Mouse (Mus musculus) gastrocnemius, postnatal 4 days (tissue): ENCODE measurements around the gene Cntn5. TPM values are rescaled to one million over a fixed set of nuclear protein-coding genes. Genes with fewer than 3 reads are reported as not detected.

Experiments used
- DNase-seq, 2 experiments: peaks; one replicate each; pipeline ENCODE4 v3.0.0; 2021 to 2022; ENCODE audit warnings: low spot score in 2 of 2, mixed read lengths in 2 of 2
- total RNA-seq, 2 experiments: library from RNA; stranded (reverse); gene quantifications; 2 replicates each; pipeline ENCODE4 v1.2.3; 2021

Cntn5 gene
- total RNA-seq, 2 experiments from 2014 or later, result not detected

DNA sequence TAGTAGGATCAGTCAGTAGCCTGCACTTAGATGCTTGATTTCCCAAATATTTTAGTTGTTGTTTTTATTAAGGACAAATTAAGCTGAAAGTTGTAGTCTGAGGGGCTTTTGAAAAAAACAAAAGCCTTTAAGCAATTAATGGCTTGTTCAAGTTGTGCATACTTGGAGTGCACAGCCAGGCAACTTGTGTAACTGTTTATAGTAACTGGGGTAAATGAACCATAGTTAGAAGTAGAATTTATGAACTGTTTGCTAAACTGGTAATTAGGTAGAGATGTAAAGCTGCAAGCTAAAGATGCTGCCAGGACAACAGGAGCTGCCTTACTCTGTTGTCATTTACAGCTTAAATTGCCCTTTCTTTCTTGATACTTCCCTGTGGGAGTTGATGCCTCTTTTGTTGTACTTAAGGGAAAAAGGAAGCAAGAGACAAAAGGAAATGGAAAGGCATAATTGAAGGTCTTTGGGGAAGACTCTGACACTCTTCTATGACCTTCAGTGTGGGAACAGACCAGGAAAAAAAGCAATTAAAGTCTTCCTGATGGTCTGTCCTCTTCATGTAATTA lies 943.9 kb downstream of the Cntn5 start:
- no peak for DNase-seq

DNA sequence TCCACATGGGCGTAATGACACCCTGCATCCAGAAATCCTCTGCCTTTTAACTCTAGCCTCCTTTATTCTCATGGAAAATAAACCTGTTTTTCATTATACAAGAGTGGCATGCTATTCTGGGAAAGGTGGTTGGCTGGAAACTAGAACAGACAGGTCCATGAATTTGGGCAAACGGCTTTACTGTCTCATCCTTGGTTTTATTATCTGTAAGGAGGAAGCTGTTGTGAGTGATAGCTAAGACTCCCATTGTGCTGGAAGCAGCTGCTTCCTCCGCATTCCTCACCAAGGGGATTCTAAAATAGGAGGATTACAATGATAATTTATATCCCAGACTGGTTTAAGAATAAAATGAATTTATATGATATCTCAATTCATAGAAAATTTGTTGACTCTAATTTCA lies 955.2 kb downstream of the Cntn5 start:
- DNase-seq, result no peak

DNA sequence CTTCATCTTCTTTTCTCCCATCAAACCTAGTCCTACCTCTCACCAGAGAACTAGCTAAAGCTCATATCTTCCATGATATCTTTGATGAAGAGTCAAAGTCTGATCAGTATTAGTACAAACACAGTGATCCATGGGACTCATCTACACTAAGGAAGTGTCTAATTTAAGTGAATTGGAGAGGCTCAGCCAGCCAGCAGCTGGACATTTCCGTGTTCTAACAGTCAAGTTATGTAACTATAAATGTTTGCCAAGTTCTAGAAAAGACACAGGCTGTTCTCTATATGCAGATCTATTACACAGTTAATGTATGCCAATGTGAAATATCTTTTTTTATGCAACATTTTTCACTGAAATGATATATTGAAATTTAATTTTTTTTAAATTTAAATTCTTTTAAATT lies 959.7 kb downstream of the Cntn5 start:
- DNase-seq, result no peak

DNA sequence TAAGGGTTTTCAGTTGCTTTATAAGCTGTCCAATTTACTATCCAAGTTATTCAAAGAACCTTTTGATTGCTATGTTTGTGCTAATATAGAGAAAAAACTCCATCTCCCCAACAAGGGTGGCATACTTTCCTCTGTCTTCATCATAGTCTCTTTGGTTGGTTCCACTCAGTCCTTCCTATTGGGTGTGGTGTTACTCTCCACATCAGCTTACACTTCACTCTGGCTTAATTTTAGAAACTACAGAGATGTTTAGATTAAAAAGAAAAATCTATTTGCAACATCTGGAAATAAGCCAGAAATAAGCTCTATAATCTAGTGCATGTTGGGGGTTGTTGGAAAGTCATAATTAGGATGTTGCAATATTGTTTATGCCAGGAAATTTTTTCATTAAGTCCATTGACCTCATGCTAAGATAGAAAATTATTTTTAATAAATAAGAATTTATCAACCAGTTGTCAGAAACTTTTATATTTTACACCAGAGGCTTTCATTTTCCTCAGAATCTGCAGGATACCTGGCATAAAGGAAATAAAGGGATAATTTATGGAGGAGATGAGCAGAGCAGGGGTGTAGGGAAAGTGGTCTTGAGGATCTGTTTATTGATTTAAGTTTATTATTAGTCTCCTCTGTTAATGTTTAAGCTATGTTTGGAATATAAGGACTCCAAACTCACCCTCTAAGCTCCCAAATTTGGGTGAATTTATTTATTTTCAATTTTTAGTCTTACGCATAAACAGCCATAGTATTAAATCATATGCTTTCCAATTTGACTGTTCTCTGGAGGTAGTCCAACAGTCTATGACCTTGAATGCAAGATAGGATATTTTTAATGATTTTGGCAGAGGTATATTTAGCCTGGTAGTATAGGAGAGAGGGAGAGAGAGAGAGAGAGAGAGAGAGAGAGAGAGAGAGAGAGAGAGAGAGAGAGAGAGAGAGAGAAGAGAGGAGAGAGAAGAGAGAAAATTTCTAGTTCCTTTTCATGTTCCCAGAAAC lies 966.8 kb downstream of the Cntn5 start:
- no peak for DNase-seq

DNA sequence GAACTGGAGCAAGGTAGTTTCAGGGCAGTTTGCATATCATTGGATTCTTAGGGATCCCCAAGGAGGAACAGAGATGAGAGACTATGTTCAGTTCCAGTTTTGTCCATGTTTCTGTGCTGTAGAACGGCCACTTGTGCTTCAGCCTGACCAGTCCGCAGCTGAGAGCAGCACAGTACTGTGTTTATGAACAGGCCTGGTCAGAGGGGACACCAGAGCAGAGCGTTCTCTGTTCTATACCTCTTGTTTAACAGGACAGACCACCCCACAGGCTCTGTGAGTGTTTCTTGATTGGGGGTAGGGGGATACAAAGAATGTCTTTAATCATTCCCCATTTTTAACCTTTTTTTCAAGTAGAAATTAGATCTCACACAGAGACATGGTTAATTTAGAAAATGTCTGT lies 984.0 kb downstream of the Cntn5 start:
- DNase-seq, result no peak

DNA sequence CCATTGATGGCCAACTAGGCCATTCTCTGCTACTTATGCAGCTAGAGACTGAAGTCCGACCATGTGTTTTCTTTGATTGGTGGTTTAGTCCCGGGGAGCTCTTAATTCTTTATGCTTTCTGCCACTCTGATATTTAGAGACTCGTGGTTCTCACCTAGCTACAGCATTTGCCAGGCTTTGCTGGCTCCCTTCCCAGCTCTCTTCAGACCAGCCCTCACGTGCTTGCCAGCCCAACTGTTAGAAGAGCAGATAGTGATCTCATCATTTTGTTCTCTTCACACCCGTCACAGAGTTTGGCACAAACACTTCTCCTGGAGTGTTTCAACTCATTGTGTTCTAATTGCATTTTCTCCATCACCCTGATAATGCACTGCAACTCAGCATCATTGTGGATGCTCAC lies 1005.5 kb downstream of the Cntn5 start:
- no peak for DNase-seq

DNA sequence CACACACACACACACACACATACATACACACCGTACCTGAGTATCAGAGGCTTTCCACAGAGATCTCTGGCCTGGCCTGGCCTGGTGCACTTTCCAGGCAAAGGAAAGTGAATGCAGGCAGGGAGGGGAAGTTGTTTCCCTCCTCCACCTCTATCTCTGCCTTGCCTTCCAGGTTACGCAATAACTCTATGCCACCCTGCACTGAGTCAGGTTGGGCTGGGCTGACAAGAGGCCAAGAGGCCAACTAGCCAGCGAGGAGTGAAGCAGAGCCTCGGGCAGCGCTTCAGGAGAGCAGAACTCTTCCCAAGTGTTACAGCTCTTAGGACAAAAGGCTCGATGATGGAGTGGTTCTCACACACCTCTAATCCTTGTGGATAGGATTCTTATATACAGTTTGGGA lies 1018.4 kb downstream of the Cntn5 start:
- DNase-seq, result no peak

DNA sequence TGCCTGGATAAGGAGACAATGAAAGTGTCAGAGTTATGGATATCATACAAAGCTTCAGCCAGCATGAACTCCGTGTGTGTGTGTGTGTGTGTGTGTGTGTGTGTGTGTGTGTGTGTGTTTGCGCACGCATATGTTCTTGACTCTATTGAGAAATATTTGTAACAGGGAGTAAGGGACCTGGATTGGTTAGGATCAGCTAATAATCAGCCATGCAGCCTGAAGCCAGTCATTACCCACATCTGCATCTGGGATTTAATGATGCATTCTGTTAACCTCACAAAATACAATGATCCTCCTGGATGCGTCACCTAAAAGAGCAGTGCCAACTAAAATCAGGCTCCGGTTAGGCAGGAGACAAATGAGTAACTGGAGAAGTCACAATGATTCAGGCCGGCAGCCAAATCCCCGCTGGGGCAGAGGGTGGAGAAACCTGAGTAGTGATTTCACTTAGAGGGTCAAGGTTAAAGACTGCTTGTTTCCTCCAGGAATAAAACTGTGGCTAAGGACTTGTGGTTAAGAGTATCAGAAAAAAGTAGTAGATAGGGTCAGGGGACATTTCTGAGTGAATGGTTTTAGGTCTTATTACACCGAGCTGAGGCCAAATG lies 1021.7 kb downstream of the Cntn5 start:
- no peak for DNase-seq

DNA sequence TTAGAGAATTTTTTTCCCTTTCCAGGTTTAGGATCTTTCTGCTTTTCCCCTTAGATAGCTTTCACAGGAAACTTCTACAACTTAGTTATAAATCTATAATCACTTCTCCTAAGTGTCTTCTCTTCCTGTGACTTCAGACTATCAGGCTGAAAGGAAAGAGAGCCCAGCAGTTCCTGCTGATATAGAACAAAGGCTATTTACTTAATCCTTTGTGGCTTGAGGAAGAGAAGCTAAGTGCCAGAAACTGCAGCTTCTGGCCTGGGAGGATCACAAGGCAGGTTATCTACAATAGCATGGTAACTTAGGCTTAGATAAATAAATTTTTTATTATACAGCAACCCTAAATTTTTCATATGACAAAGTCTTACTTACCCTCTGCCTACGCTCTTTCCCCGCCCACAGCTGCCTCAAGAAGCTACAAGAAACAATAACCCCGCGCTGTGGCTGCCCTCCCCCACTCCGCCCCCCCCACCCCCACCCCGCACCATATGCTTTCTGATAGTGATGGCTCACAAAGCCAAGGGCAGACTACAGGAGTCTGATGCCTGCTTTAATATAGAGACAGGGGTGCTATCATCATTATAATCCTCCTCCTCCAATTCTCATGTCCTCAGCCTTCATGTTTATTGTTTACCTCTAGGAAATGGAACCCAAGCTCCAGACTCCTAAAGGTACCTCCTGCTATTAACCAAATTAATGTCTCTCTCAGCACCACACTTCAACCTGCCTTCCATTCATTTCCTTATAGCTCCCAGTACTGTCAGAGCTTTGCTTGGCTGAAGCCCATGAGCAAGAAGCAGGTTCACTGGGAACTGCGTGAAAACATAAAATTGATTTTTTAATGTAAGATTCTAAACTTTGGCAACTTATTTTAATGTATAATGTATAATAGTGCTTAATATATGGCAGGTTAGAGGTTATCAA lies 1032.2 kb downstream of the Cntn5 start:
- no peak for DNase-seq

DNA sequence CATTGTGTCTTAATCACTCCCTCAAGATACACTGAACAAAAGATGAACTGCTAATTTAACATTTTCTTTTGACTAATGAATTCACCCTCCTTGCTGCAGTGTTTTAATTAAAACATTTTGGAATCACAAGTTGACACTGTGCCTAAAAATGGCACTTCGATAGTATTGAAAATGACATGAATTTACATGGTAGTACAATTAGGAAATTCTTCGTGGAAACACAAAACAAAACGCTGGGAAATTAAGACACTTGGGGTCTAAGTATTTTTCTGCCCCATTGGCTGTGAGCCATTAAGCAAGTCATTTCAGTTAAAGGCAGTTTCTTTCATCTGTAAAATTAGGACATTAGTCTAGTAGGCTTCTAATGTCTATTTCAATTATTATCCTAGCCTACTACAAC lies 1043.9 kb downstream of the Cntn5 start:
- no peak for DNase-seq

DNA sequence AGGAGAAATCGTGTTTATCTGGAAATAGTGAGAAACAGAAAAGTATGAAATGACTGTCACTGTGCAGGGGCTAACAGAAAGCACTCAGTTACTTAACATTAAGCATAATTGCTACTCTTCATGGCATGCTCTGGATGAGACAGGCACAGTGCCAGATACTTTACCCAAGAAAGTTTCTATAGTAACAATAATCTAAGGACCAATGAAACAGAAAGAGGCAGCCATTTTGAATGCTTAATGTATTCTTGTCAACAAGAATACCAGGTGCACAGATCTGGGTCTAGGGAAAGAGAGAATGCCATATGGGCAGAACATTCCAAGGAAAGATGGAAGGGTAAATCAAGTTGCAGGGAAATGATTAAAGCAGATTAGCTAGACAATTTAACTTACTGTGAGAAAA lies 1045.3 kb downstream of the Cntn5 start:
- no peak for DNase-seq

DNA sequence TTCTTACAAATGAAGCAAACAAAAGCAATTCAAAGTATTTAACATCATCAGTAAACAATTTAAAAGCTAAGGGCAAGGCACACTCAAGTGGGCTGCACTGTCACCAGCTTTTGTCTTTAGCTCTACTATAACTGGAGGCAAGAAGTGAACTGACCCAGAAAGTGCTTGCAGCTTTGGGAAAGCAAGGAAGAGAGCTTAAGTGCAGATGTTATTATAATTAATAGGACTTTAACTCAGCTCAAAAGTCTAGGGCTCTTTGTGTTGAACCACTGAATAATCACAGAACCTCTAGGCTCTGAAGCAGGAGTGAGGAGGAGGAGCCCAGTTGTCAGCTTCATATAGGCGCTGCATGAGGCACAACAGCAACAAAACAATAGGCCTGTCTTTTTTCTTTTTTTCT lies 1049.8 kb downstream of the Cntn5 start:
- no peak for DNase-seq

DNA sequence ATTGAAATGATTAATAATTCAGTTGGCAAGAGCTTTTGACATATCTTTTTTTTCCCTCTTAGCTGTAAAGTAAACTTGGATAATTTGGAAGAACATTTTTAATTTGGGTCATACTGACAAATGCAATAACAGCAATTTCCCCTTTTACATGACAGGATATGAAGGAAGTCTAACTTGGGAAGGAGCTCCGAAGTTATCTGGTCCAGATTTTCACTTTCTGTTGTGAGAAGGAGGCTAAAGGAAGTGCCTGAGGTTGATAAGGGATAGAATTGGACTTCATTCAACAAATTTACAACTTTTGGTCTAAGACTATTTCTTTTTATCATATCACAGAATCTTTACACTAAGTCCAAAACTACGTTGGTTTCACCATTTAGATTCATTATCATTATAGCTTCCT lies 1074.3 kb downstream of the Cntn5 start:
- no peak for DNase-seq

DNA sequence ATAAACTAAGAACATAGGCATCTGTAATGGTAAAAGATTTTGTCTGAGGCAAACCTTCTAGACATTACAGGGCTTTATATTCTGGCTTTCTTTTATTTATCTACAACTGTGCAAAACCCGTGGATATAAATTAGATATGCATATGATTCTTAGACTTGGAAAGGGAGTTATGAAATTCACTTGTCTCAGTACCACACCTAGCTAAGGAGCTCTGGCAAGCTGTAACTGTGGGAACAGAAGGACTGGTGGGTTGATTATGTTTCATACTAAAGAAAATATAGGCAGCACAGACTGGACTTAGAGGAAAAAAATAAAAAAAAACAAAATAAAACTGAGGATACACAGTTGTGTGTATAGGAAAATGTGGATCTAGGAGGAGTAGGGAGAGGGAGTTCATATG lies 1084.6 kb downstream of the Cntn5 start:
- DNase-seq, result no peak

DNA sequence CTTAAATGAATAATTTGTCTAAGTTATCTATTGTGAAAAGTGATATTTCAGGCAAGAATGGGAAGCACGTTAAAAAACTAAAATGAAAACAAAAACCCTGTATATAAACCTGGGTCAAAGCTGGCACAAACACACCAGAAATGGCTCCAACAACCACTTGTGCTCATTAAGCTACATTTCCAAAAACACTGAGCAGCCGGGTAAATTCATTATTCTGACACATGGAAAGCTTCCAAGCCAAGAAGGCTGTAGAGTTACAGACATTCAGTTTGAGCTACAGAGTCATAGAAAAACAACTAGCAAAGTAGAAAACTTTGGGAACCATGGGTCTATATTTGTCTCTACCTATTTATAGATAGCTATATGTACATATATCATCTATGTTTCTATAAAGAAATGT lies 1087.1 kb downstream of the Cntn5 start:
- no peak for DNase-seq

DNA sequence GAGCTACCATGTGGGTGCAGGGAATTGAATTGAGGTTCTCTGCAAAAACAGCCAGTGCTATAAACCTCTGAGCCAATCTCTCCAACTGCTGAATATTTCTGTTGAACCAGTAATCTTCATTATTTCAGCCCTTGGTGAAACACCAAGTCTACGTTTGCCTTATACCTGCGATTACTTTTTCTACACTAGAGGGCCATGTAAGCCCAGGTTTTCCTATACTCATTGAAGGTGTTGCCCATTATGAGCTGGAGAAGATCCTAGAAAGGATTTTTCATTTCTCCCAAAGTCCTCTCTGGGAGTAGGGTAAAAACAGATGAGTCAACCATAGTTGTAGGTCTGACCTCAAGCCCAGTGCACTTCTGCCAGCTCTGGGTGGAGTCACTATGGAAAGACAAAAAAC lies 1105.0 kb downstream of the Cntn5 start:
- DNase-seq, result no peak

DNA sequence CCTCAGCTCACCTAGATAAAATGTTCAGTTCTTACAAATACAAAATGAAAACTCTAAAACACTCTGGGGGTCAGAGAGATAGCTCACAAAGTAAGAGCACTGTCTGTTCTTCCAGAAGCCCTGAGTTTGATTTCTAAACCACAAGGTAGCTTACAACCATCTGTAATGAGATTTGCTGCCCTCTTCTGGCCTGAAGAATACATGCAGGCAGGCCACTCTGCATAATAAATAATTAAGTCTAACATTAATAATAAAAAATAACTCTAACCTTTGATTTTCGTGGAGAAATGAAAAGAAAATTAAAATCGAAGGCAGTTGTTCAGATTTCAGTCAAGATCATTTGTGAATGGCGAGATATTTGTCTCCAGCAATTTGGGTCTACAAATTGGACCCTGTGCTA lies 1120.9 kb downstream of the Cntn5 start:
- DNase-seq, result no peak

DNA sequence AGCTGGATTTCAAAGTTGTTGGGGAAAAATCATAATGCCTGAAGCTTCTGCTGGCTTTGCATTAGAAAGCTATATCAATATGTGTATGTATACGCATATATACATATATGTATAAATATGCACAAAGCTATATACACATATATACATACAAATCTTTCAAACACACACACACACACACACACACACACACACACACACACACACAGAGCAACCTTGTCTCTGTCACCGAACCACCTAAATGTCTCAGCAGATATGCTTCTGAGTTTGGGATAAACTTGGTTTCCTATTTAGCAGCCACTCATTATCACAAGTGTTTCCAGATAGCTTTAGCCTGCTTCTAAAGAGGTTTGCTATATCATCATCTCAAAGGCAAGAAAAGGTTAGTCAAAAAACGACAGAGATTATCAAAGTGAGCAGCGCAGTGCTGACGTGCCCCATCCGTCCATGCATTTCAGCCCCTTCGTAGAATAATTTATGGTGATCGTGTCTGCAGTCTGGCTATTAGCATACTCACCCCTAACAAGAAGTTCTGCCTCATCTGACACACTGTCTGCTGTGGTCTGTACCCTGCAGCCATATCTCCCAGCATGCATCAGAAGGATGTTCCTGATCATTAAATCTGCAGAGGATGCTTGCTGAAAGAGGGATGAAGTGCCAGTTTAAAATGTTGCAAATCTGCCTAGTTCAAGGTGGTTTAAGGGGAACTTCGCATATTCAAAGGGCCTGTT lies 1123.3 kb downstream of the Cntn5 start:
- no peak for DNase-seq

DNA sequence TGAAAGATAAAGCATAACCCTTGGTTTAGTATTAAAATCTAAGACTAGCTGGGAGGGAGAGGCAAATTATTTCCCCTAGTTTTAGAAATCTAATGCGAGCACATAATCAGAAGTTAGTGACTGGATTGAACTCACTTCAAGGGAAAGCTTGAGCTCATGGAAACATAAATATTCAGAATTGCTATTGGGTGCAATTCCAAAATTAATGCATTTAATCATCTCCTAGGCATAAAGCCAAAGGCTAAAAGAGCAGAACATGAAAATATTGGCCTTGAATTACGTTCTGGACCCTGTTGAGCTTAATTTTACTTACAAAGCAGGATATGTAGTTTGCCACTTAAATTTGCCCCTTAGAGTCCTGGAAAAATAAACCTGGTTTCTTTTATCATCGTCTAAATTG lies 1124.9 kb downstream of the Cntn5 start:
- DNase-seq, result no peak

DNA sequence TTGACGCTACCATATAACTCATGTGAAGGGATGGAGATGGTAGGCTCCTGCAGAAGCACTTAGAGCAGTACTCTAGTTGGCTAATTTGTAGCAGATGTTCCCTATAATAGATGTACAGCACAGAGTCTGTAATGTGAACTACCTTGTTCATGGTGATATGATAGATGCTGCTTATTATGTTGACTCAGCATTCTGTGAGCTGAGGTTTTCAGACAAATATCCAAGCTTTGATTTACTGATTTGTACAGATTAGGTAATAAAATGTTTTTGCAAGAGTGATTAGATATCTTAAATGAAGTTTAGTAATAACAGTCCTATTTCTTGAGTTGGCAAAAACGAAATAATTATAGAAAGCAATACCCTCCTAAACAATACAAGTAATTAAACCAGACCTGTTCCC lies 1133.8 kb downstream of the Cntn5 start:
- no peak for DNase-seq

DNA sequence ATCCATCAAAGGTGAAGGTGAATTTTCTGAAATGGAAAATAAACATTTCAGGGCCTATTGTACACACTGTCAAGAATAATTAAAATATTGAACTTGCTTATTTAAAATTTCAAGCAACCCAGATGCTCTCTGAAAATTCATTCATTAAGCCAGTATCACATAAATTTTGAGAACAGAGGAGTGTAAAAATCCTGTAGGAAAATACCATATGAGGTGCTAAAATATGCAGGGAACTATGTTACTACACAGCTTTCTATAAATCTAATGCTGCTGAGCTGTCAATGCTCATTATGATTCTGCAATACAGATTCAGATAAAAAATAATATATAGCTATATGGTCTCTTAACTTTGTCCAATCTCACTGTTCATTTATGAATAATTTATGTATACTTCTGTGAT lies 1134.9 kb downstream of the Cntn5 start:
- no peak for DNase-seq
